Mouse (Mus musculus): ENCODE measurements around the gene Rell1.

Gene Rell1

GRCm38 (mm10) chr5:63891912-63892311, 76.8 kb downstream of the Rell1 start:
- DNase-seq: no peak

GRCm38 (mm10) chr5:63891241-63891640, 77.5 kb downstream of the Rell1 start:
- no peak for DNase-seq

- DNase-seq: no peak
Measured at GRCm38 (mm10) chr5:63887111-63887510, 81.6 kb downstream of the Rell1 start.

GRCm38 (mm10) chr5:63886709-63887108, 82.0 kb downstream of the Rell1 start:
- peak; percentile 44 for DNase-seq

GRCm38 (mm10) chr5:63886292-63886691, 82.4 kb downstream of the Rell1 start:
- no peak for DNase-seq

GRCm38 (mm10) chr5:63879026-63879425, 89.7 kb downstream of the Rell1 start:
- no peak for DNase-seq

- DNase-seq: no peak
Measured at GRCm38 (mm10) chr5:63876081-63876480, 92.6 kb downstream of the Rell1 start.

- DNase-seq: no peak
Measured at GRCm38 (mm10) chr5:63874880-63875279, 93.8 kb downstream of the Rell1 start.

- DNase-seq: peak; percentile 20
Measured at GRCm38 (mm10) chr5:63872176-63872932, 96.3 kb downstream of the Rell1 start.

- DNase-seq: no peak
Measured at GRCm38 (mm10) chr5:63867421-63867820, 101.3 kb downstream of the Rell1 start.

- DNase-seq: no peak
Measured at GRCm38 (mm10) chr5:63858901-63859300, 109.8 kb downstream of the Rell1 start.

Measured in cerebellum, adult 9-10 months (tissue).